Mouse (Mus musculus) liver, postnatal 0 days (tissue): ENCODE data around the gene Cckar.

Experiments
- CTCF ChIP-seq: sonication (generic); IDR thresholded peaks from 2 replicates; pipeline ENCODE4 v1.5.1; 2016; ENCODE audit warnings: antibody characterized with exemption, low read depth
- EP300 ChIP-seq: IDR thresholded peaks from 2 replicates; pipeline ENCODE4 v1.6.1; 2016; ENCODE audit warnings: antibody characterized with exemption, low read depth, mild to moderate bottlenecking

GRCm38 (mm10) chr5:53692662-53693061 is 14.8 kb downstream of the Cckar start:
- TF ChIP-seq CTCF (peak; percentile 17; the same call in 1 of the 2 replicates), EP300 (no peak)
